Mouse (Mus musculus) T-helper 17 cell (primary cell): ENCODE measurements around the gene Nr4a2.

Experiments
- in situ Hi-C, 2 experiments: fragments of 300-600 bp; cut with MboI, MseI; formaldehyde crosslinking; loops; 1 replicate in 1 of 2; 2 replicates in 1 of 2; pipeline ENCODE4 v1.15.1; 2025; ENCODE audit warnings: high pct_unique_total_duplicates in 2 of 2

The Nr4a2 gene

GRCm38 (mm10) chr2:57113431-57113830 is 10.4 kb downstream of the Nr4a2 start:
- in situ Hi-C loops, result loop anchor here in 1 of 2 experiments (25.0 kb wide), 1 partner anchor 1074 kb away; the partner anchor contains the start of gene Cytip

GRCm38 (mm10) chr2:57112949-57113348 is 10.9 kb downstream of the Nr4a2 start:
- in situ Hi-C loops, result loop anchor here in 1 of 2 experiments (25.0 kb wide), 1 partner anchor 1074 kb away; the partner anchor contains the start of gene Cytip

- in situ Hi-C loops, result loop anchor here in 1 of 2 experiments (25.0 kb wide), 1 partner anchor 1075 kb away; the partner anchor contains the start of gene Cytip
These were observed 11.8 kb downstream of the Nr4a2 start for GRCm38 (mm10) chr2:57111791-57112538.

- in situ Hi-C loops, result loop anchor here in 1 of 2 experiments (25.0 kb wide), 1 partner anchor 1076 kb away; the partner anchor contains the start of gene Cytip
These were observed 12.6 kb downstream of the Nr4a2 start for GRCm38 (mm10) chr2:57111011-57111790.

GRCm38 (mm10) chr2:57110401-57110800 is 13.4 kb downstream of the Nr4a2 start:
- in situ Hi-C loops, result loop anchor here in 1 of 2 experiments (25.0 kb wide), 1 partner anchor 1077 kb away; the partner anchor contains the start of gene Cytip

GRCm38 (mm10) chr2:57109926-57110325 is 13.9 kb downstream of the Nr4a2 start:
- in situ Hi-C loops, result loop anchor here (10.0 to 25.0 kb wide), 2 partner anchors 995 to 1077 kb away; partner anchors contain the start of gene Cytip (in 1 of the 2)

GRCm38 (mm10) chr2:57109301-57109700 is 14.5 kb downstream of the Nr4a2 start:
- in situ Hi-C loops, result loop anchor here (10.0 to 25.0 kb wide), 2 partner anchors 994 to 1078 kb away; partner anchors contain the start of gene Cytip (in 1 of the 2)

- in situ Hi-C loops, result loop anchor here (10.0 to 25.0 kb wide), 2 partner anchors 994 to 1079 kb away; partner anchors contain the start of gene Cytip (in 1 of the 2)
These were observed 15.4 kb downstream of the Nr4a2 start for GRCm38 (mm10) chr2:57108349-57108930.

GRCm38 (mm10) chr2:57105401-57105800 is 18.4 kb downstream of the Nr4a2 start:
- in situ Hi-C loops, result loop anchor here (10.0 to 25.0 kb wide), 2 partner anchors 991 to 1082 kb away; partner anchors contain the start of gene Cytip (in 1 of the 2)

- in situ Hi-C loops, result loop anchor here (10.0 to 25.0 kb wide), 2 partner anchors 990 to 1083 kb away; partner anchors contain the start of gene Cytip (in 1 of the 2)
These were observed 19.1 kb downstream of the Nr4a2 start for GRCm38 (mm10) chr2:57104731-57105130.

- in situ Hi-C loops, result loop anchor here (10.0 to 25.0 kb wide), 2 partner anchors 989 to 1083 kb away; partner anchors contain the start of gene Cytip (in 1 of the 2)
These were observed 19.8 kb downstream of the Nr4a2 start for GRCm38 (mm10) chr2:57103845-57104660.

GRCm38 (mm10) chr2:57102856-57103844 is 20.7 kb downstream of the Nr4a2 start:
- in situ Hi-C loops, result loop anchor here (10.0 to 25.0 kb wide), 2 partner anchors 988 to 1084 kb away; partner anchors contain the start of gene Cytip (in 1 of the 2)

GRCm38 (mm10) chr2:57102091-57102855 is 21.5 kb downstream of the Nr4a2 start:
- in situ Hi-C loops, result loop anchor here (10.0 to 25.0 kb wide), 2 partner anchors 987 to 1085 kb away; partner anchors contain the start of gene Cytip (in 1 of the 2)

- in situ Hi-C loops, result loop anchor here (10.0 to 25.0 kb wide), 2 partner anchors 985 to 1087 kb away; partner anchors contain the start of gene Cytip (in 1 of the 2)
These were observed 23.6 kb downstream of the Nr4a2 start for GRCm38 (mm10) chr2:57100241-57100640.

GRCm38 (mm10) chr2:57072452-57072851 is 51.4 kb downstream of the Nr4a2 start:
- in situ Hi-C loops, result no loop called here

- in situ Hi-C loops, result no loop called here
These were observed 60.3 kb downstream of the Nr4a2 start for GRCm38 (mm10) chr2:57063480-57063879.
